Mouse (Mus musculus): ENCODE data around the gene Stxbp1.
"Not testable (repeated sequence)": the region's sequence is repeated elsewhere in the genome, so short reads cannot be mapped to it uniquely, and the experiment has no call there.

DNA sequence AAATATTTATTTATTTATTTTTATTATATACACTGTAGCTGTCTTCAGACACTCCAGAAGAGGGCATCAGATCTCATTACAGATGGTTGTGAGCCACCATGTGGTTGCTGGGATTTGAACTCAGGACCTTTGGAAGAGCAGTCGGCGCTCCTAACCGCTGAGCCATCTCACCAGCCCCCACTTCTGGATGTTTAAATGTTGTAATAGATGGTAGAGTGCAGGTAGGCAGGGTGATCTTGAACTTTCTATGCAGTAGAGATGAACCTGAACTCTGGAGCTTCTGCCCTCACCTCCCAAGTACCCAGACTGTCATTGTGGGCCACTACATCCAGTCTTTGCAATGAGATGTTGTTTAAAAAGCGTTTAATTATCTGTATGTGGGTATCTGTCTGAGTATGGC is 6.7 kb upstream of the Stxbp1 start:
- TF ChIP-seq POLR2A (IDR thresholded peaks at IDR 0.05; ENCODE audit: borderline replicate concordance, insufficient read depth, low read length); CTCF (IDR thresholded peaks at IDR 0.05; ENCODE audit: borderline replicate concordance, insufficient read depth, low read depth, low read length): not testable (repeated sequence)

Measured in cerebellum, adult 2 months (tissue).